Mouse (Mus musculus) olfactory bulb, adult 2 months (tissue): Measurements from ENCODE around the gene Arf1.

ENCODE experiments used
- CTCF ChIP-seq: fragments of 200-500 bp; IDR thresholded peaks from 2 replicates; pipeline ENCODE4 v1.5.1; 2012; ENCODE audit warnings: low read depth, mild to moderate bottlenecking, low read length, moderate library complexity; ENCODE audit not compliant: insufficient read depth
- POLR2A ChIP-seq: fragments of 200-500 bp; IDR thresholded peaks from 2 replicates; pipeline ENCODE4 v1.6.1; 2012; ENCODE audit warnings: mild to moderate bottlenecking, low read depth, low read length, moderate library complexity; ENCODE audit not compliant: insufficient read depth

DNA sequence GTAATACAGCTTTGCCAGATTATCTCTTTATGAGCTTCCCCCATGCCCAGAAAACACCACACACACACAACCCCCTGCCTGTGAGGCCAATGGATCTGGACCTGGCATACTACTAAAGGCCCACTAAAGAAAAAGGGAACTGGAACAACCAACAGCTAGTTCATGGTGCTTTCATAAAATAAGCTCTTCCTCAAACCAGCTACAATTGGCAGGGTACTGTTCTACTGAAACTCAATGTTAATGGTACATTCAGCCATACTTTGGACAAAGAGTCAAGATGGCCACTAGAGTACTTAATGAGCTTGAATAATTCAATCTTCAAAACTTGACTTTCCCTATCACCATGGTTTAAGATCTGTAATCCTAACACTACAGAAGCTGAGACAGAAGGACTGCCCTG, 6.5 kb downstream of the Arf1 start:
- TF ChIP-seq CTCF (no peak), POLR2A (no peak)
